ENCODE assay signal across 8 mouse cellular contexts in the genomic region with DNA sequence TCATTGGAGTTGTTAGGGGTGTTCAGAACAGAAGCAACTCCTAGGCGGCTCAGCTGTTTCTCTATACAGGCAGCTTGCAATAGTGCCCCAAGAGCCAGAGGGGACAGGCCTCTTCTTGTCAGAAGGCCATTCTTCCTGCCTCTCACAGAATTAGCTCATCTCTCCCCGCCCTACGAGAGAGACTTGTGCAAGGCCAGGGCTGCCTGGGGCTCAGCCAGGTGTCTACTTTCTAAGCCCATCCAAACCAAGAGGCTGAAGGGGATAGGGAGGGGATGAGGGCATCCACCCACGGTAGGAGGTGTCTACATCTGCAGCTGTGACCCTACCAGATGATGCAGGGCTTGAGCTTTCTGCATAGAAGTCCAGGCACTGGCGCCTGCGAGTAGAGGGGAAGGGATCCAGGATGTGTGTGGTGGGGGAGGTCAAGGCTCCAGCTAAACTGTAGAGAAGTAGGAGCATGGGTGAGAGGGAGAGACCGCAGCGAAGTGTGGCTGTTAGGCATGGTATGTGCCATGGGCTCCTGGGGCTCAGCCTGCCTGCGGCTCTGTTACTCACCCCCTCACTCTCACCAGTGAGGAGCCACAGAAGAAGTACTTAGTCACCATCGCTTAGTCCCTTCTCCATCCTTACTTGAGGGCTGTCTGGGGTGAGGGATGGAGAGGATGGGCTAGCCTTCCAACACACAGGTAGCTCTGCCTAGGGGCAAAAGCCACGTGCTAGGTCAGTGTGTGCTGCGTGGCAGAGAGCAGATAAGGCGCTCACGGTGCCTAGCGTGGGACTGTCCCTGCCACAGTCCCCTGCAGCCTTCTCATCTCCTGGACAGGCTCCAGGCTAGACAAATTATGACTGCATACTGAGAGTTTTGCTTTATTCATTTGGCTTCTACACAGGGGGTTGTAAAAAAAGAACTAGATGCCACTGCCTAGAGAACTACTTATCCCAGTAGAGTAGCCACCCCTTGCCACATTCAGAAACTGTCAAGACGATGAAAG.
DNase-seq lines count a peak whose midpoint lies in the region; ATAC-seq and TF ChIP-seq lines count a peak whose summit lies in the region.

No protein-coding gene starts in this region.

- TF ChIP-seq CTCF in lung, postnatal 0 days (IDR thresholded peaks at IDR 0.05) = no peak
- TF ChIP-seq CTCF in intestine, postnatal 0 days (IDR thresholded peaks at IDR 0.05; ENCODE audit: low read depth) = no peak

- H3K4me3 ChIP-seq in lung, postnatal 0 days (ENCODE audit: low read depth, low read length) = no peak overlapping the region
- no peak overlapping the region for H3K4me3 ChIP-seq in intestine, postnatal 0 days (ENCODE audit: low read depth, low read length)

- DNase-seq in lung, postnatal 0 days (ENCODE audit: low spot score) = no peak
- no peak for DNase-seq in lung, postnatal 25 days (ENCODE audit: low spot score)
- DNase-seq in cerebellum, adult 9-11 months = peak; percentile 74
- DNase-seq in gastrocnemius, postnatal 10 days = peak; percentile 47
- peak; percentile 52 for DNase-seq in skeletal muscle tissue, adult 2 months (ENCODE audit: low read depth, low spot score)
- DNase-seq in spleen, postnatal 36 days (ENCODE audit: low spot score in 2 of 2) = no peak
- DNase-seq in ovary, postnatal 14 days (ENCODE audit: low spot score) = no peak

- no peak for TF ChIP-seq EP300 in lung, postnatal 0 days (IDR thresholded peaks at IDR 0.05)

- no peak overlapping the region for H3K4me2 ChIP-seq in lung, postnatal 0 days (replicated peaks; ENCODE audit: low read depth, low read length)
- H3K4me2 ChIP-seq in intestine, postnatal 0 days (replicated peaks; ENCODE audit: low read depth) = no peak overlapping the region

- 0 out of 2 replicates have a peak, but pooled peaks cover 3% of the 10 kb centered on the region for H3K36me3 ChIP-seq in lung, postnatal 0 days (ENCODE audit: insufficient read depth, low read length)
- peaks cover 17% of the 10 kb centered on the region; the same call in 1 of the 2 replicates for H3K36me3 ChIP-seq in intestine, postnatal 0 days (ENCODE audit: control insufficient read depth, insufficient read depth)

- peaks cover 17% of the 10 kb centered on the region for H3K4me1 ChIP-seq in lung, postnatal 0 days (ENCODE audit: insufficient read depth, low read depth, low read length)
- peaks cover 11% of the 10 kb centered on the region for H3K4me1 ChIP-seq in intestine, postnatal 0 days (replicated peaks; ENCODE audit: control insufficient read depth, insufficient read depth, low read length)

- 66% methylated on average over 16 of the region's 16 CpGs for WGBS in lung, postnatal 0 days
- 67% methylated on average over 16 of the region's 16 CpGs for WGBS in intestine, postnatal 0 days

- no peak overlapping the region for H3K27ac ChIP-seq in lung, postnatal 0 days (ENCODE audit: low read length)
- H3K27ac ChIP-seq in intestine, postnatal 0 days (ENCODE audit: low read depth, low read length) = no peak overlapping the region

- ATAC-seq in lung, postnatal 0 days = peak; percentile 16
- no peak for ATAC-seq in intestine, postnatal 0 days

- H3K27me3 ChIP-seq in lung, postnatal 0 days (replicated peaks; ENCODE audit: insufficient read depth, low read length) = no peaks in the 10 kb centered on the region
- H3K27me3 ChIP-seq in intestine, postnatal 0 days (replicated peaks; ENCODE audit: control insufficient read depth, insufficient read depth, low read length) = no peaks in the 10 kb centered on the region

- H3K9ac ChIP-seq in lung, postnatal 0 days (replicated peaks; ENCODE audit: low read depth) = no peak overlapping the region
- H3K9ac ChIP-seq in intestine, postnatal 0 days (ENCODE audit: low read depth, low read length) = 0 out of 2 replicates have a peak overlapping the region, but pooled peaks have one; percentile 2

- no peaks in the 10 kb centered on the region for H3K9me3 ChIP-seq in lung, postnatal 0 days (ENCODE audit: low read length)
- no peaks in the 10 kb centered on the region for H3K9me3 ChIP-seq in intestine, postnatal 0 days (ENCODE audit: control insufficient read depth)

Comparison
In these comparisons a context has a peak if more than half of its experiments do, and no peak if none do; other contexts are left out.
1. DNase-seq: peak in cerebellum, adult 9-11 months (single experiment), gastrocnemius, postnatal 10 days (single experiment) and skeletal muscle tissue, adult 2 months (single experiment); none in lung, postnatal 0 days (single experiment), lung, postnatal 25 days (single experiment), spleen, postnatal 36 days (0 of 2) and ovary, postnatal 14 days (single experiment).